Mouse (Mus musculus) hindbrain, embryonic 11.5 days (tissue): ENCODE measurements around the gene Il34. TPM values are rescaled to one million over a fixed set of nuclear protein-coding genes. Genes with fewer than 3 reads are reported as not detected.

Source experiments
- ATAC-seq: fragments of 200-750 bp; cut with Nextera tagmentation; 2 replicates; pipeline ENCODE4 v1.8.0; 2017; ENCODE audit warnings: mild to moderate bottlenecking, moderate TSS enrichment, moderate library complexity; ENCODE audit not compliant: low FRiP score
- DNase-seq: peaks from one replicate; pipeline ENCODE4 v3.0.0-alpha.2; 2015; ENCODE audit warnings: low spot score
- H3K27ac ChIP-seq: fragments of 300-500 bp; sonication (generic); 2 replicates; pipeline ENCODE4 v1.5.1; 2014; ENCODE audit warnings: mild to moderate bottlenecking, low read depth, low read length
- H3K27me3 ChIP-seq: fragments of 300-500 bp; sonication (generic); 2 replicates; pipeline ENCODE4 v1.6.1; 2014; ENCODE audit warnings: mild to moderate bottlenecking, low read length, moderate library complexity, mixed read lengths; ENCODE audit not compliant: control insufficient read depth, insufficient read depth
- H3K36me3 ChIP-seq: fragments of 300-500 bp; sonication (generic); 2 replicates; pipeline ENCODE4 v1.6.1; 2014; ENCODE audit warnings: mild to moderate bottlenecking, low read length, moderate library complexity, mixed read lengths; ENCODE audit not compliant: control insufficient read depth, insufficient read depth
- H3K4me1 ChIP-seq: fragments of 300-500 bp; sonication (generic); replicated peaks from 2 replicates; pipeline ENCODE4 v1.6.1; 2014; ENCODE audit warnings: low read length, mixed read lengths; ENCODE audit not compliant: control insufficient read depth, insufficient read depth
- H3K4me2 ChIP-seq: fragments of 300-500 bp; sonication (generic); replicated peaks from 2 replicates; pipeline ENCODE4 v1.6.1; 2014; ENCODE audit warnings: mild to moderate bottlenecking, low read depth, low read length
- H3K4me3 ChIP-seq: fragments of 300-500 bp; sonication (generic); 2 replicates; pipeline ENCODE4 v1.5.1; 2014; ENCODE audit warnings: low read depth, low read length
- H3K9ac ChIP-seq: fragments of 300-500 bp; sonication (generic); 2 replicates; pipeline ENCODE4 v1.6.1; 2014; ENCODE audit warnings: low read depth, low read length
- H3K9me3 ChIP-seq: fragments of 300-500 bp; sonication (generic); 2 replicates; pipeline ENCODE4 v1.6.1; 2016; ENCODE audit warnings: low read length; ENCODE audit not compliant: control insufficient read depth
- WGBS: fragments of 180-500 bp; shearing (Covaris S2); extraction: QIAGEN DNeasy Blood & Tissue Kit; methylation state at CpG from one replicate; pipeline ENCODE4 v1.1.7; 2014; 5-methylcytosine and 5-hydroxymethylcytosine counted together
- polyA plus RNA-seq: library from polyadenylated mRNA; unstranded; fragments of >200 nt; fragmentation: Nextera tagmentation; extraction: Ambion mirVana; gene quantifications from 2 replicates; pipeline ENCODE4 v1.2.1, GENCODE M21; 2014

Gene Il34
- polyA plus RNA-seq, 1 experiment from 2014 or later = 0.19 TPM

DNA sequence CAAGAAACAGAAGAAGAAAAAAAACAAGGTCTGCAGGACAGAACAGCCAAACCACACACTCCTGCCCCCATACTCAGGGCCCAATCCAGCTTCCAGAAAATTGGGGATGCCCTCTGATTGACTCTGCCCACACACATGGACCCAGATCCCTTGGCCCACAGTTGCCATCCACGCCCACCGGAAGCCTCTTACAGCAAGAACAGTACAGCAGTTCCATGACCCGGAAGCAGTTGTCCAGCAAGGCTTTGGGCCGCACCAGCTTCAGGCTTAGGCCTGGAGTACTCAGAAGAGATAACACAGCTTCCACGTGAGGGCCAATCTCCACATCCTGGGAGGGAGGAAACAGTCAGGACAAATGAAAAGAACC, 63.3 kb downstream of the Il34 start:
- Histone ChIP-seq H3K4me2 (no peak overlapping the region), H3K9ac (no peak overlapping the region), H3K27ac (no peak overlapping the region), H3K9me3 (no peaks in the 10 kb centered on the region), H3K27me3 (no peaks in the 10 kb centered on the region), H3K4me3 (no peak overlapping the region), H3K36me3 (no peaks in the 10 kb centered on the region; the same call in 1 of the 2 replicates), H3K4me1 (no peaks in the 10 kb centered on the region)
- WGBS = 87% methylated on average over 5 of the region's 5 CpGs
- DNase-seq (no peak), ATAC-seq (no peak)

DNA sequence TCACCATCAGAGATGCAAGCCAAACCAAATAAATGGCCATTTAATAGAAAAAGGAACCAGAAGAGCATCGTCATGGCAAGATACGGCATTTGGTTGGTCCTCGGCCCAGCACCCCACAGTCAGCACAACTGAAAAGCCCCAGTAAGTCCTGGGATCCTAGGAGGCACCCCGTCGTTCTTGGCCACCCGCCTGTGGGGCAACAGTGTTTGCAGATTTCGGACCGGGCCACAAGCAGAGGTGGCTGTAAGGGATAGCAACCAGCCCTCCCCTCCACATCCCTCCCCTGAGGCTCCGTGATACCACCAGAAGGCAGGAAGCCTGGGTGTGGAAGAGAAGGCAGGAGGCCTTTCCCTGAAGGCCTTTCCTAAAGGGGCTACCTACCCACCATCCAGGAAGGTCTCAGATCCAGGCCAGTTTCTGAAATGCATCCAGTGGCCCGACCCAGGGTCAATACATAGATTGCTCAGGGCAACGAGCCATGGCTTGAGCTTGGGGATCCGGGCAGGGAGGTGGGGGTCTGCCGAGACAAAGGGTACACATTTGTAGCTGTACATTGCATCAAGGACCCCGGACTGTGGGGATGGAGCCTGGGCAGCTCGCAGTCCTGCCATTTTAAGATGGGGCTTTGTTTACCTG, 63.8 kb downstream of the Il34 start:
- ATAC-seq (no peak), DNase-seq (no peak)
- Histone ChIP-seq H3K9me3 (no peaks in the 10 kb centered on the region), H3K4me2 (no peak overlapping the region), H3K27ac (no peak overlapping the region), H3K4me3 (no peak overlapping the region), H3K27me3 (no peaks in the 10 kb centered on the region), H3K36me3 (no peaks in the 10 kb centered on the region; the same call in 1 of the 2 replicates), H3K9ac (no peak overlapping the region), H3K4me1 (no peaks in the 10 kb centered on the region)
- WGBS = 78% methylated on average over 15 of the region's 15 CpGs

DNA sequence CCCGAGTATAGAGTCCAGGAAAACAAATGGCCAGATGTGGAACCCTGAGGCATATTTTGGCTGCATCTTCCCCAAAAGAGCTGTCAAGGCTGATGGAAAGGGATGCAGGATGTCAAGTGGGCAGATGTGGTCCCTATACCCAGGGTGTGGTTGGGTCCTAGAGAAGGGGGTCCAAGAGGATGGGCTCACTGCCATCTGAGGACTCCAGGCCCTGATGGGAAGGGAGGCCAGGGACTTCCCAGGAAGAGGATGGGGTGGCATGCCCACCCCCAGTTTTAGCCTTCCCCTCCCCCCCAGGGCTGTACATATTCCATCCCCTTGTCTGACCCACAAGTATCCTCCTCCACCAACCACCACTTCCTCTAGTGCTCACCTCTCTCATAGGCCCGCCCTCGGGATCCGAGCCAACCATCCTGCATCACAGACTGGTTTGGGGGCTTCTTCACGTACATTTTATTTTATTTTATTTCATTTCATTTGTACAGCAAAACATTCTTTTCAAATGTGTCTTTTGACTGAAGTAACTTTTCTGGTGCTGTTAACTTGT, 65.0 kb downstream of the Il34 start:
- H3K27ac ChIP-seq = no peak overlapping the region
- no peaks in the 10 kb centered on the region for H3K4me1 ChIP-seq
- WGBS = 91% methylated on average over 5 of the region's 5 CpGs
- peaks cover 2% of the 10 kb centered on the region; the same call in 1 of the 2 replicates for H3K36me3 ChIP-seq
- no peak overlapping the region for H3K9ac ChIP-seq
- H3K4me2 ChIP-seq = no peak overlapping the region
- no peak for DNase-seq
- no peaks in the 10 kb centered on the region for H3K9me3 ChIP-seq
- H3K4me3 ChIP-seq = no peak overlapping the region
- no peak for ATAC-seq
- no peaks in the 10 kb centered on the region for H3K27me3 ChIP-seq

DNA sequence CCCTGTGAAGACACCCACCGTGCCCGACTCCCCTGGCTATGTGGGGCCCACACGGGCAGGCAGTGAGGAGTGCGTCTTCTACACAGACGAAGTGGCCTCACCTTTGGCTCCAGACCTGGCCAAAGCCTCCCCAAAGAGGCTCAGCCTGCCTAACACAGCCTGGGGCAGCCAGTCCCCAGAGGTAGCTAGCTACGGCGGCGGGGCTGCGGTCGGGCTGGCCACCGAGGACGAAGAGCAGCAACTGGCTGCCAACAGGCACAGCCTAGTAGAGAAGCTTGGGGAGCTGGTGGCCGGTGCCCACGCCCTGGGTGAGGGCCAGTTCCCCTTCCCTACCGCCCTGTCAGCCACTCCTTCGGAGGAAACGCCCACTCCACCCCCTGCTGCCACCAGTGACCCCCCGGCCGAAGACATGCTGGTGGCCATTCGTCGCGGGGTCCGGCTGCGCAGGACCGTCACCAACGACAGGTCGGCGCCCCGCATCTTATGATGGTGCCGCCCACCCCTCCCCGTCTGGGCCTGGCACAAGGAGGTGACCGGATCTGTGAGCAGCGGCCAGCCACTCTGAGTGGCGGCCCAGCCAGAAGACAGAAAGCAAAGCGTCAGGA, 67.0 kb downstream of the Il34 start:
- DNase-seq (no peak), ATAC-seq (no peak)
- no peak overlapping the region for H3K27ac ChIP-seq
- H3K4me3 ChIP-seq = no peak overlapping the region
- H3K4me1 ChIP-seq = no peaks in the 10 kb centered on the region
- H3K4me2 ChIP-seq = no peak overlapping the region
- WGBS = 91% methylated on average over 28 of the region's 35 CpGs
- H3K27me3 ChIP-seq = no peaks in the 10 kb centered on the region
- H3K9me3 ChIP-seq = no peaks in the 10 kb centered on the region
- no peak overlapping the region for H3K9ac ChIP-seq
- H3K36me3 ChIP-seq = peaks cover 4% of the 10 kb centered on the region; the same call in 1 of the 2 replicates

DNA sequence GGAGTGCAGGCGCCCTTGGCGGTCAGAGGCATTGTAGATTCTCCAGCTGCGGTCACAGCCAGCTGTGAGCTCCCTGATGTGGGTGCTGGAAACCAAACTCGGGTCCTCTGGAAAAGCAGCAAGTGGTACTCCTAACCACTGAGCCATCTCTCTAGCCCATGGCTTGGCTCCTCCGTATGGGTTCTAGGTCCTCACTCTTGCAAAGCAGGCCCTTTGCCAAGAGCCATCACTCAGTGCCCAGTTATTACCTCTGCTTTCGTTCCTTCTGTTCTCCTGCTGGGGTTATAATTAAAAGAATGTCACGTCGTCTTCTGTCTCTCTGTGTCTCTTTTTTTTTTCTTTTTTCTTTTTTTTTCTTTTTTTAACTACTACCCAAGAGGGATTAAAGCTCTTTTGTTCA, 72.7 kb downstream of the Il34 start:
- no peak for ATAC-seq
- Histone ChIP-seq H3K27ac (no peak overlapping the region), H3K4me1 (no peaks in the 10 kb centered on the region), H3K4me3 (no peak overlapping the region), H3K36me3 (peaks cover 18% of the 10 kb centered on the region), H3K27me3 (no peaks in the 10 kb centered on the region), H3K9ac (no peak overlapping the region), H3K4me2 (no peak overlapping the region), H3K9me3 (no peaks in the 10 kb centered on the region)
- DNase-seq = no peak
- WGBS = 92% methylated on average over 8 of the region's 8 CpGs

DNA sequence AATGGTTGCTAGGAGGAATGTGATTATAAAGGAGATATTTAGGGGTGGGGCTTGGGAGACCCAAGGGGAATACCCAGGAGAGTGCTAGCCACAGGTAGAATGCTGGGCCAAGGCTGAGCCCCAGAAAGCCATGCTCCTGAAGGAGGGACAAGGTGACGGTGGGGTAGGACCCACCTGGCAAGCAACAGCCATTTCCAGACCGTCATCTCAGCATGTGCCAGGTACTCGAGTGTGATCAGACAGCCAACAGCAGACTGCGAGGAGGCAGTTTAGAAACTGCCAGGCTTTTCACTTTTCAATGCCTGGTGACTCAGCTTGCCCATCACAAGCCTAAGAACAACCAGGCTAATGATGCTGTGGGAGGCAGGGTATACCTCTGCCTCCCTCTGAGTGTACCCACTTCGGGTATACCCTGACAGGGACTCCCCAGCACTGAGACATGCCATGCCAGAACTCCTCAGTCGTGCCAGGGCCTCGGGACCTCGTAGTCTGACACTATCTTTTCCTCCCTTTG, 74.3 kb downstream of the Il34 start:
- Histone ChIP-seq H3K4me1 (0 out of 2 replicates have a peak, but pooled peaks cover 2% of the 10 kb centered on the region), H3K27me3 (no peaks in the 10 kb centered on the region), H3K27ac (no peak overlapping the region), H3K9ac (no peak overlapping the region), H3K9me3 (no peaks in the 10 kb centered on the region), H3K36me3 (peaks cover 18% of the 10 kb centered on the region; the same call in 1 of the 2 replicates), H3K4me2 (no peak overlapping the region), H3K4me3 (no peak overlapping the region)
- DNase-seq = no peak
- ATAC-seq = no peak
- 87% methylated on average over 8 of the region's 8 CpGs for whole genome bisulfite sequencing

DNA sequence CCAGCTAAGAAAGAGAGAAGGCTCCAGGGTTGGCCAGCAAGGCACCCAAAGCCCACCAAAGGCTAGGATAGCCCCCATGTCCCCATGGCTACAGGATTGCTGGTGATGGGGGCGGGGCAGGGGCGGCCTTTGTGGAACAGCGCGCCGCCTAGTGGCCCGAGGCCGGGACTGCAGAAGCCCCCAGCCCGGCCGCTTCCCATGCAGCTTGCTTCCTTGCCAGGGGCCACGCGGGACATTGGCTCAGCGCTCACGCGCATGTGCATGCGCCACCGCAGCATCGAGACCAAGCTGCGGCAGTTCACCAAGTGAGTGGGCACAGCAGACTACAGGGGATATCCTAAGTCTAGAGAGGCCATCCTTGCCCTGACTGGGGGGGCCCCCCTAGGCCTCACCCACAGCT, 78.8 kb downstream of the Il34 start:
- 0 out of 2 replicates have a peak, but pooled peaks have one; percentile 18 for ATAC-seq
- peaks cover 14% of the 10 kb centered on the region; the same call in 1 of the 2 replicates for H3K36me3 ChIP-seq
- H3K9ac ChIP-seq = no peak overlapping the region
- H3K27me3 ChIP-seq = no peaks in the 10 kb centered on the region
- no peaks in the 10 kb centered on the region for H3K9me3 ChIP-seq
- H3K4me1 ChIP-seq = peaks cover 10% of the 10 kb centered on the region
- DNase-seq = peak; percentile 88
- no peak overlapping the region for H3K4me3 ChIP-seq
- WGBS = 8% methylated on average over 18 of the region's 18 CpGs
- no peak overlapping the region for H3K4me2 ChIP-seq
- no peak overlapping the region for H3K27ac ChIP-seq

DNA sequence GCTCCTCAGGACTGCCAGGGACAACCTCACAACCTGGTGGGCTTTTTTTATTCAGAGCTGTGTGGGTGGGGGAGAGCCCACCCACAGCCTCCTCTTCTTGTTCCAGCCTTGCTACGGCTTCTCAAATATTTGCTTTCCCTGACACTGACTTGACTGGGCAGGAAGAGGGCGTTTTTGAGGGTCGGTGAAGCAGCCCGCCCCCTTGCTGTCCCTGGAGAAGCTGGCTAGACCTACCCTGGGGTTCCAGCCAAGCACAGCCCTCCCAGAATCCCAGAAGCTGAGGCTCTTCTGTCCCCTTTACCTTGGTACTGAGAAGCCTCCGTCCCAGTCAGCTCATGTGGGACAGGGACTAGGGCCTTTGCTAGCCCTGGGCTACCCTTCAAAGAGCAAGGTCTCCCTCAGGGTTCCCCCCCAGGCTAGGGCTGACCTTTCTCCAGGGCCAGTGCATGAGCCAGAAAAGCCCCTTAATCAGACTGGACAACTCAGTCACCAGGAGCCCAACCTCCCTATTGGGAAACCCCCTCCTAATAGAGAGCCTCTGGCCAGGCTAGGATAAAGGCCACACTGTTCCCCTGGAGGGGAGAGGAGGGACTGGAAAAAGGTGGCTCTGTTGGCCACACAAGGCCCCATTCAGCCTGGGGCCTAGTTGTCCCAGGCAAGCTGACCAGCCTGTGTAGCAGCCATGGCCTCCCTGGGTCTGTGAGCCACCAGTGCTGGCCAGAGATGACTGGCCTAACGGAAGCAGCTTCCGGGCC, 80.5 kb downstream of the Il34 start:
- no peak for DNase-seq
- H3K4me1 ChIP-seq = peaks cover 16% of the 10 kb centered on the region
- 39% methylated on average over 7 of the region's 7 CpGs for WGBS
- H3K27me3 ChIP-seq = no peaks in the 10 kb centered on the region
- no peak for ATAC-seq
- H3K27ac ChIP-seq = peak overlapping the region; percentile 49; the same call in 1 of the 2 replicates
- H3K36me3 ChIP-seq = peaks cover 14% of the 10 kb centered on the region; the same call in 1 of the 2 replicates
- no peak overlapping the region for H3K4me3 ChIP-seq
- peak overlapping the region; percentile 34; the same call in 1 of the 2 replicates for H3K9ac ChIP-seq
- H3K4me2 ChIP-seq = no peak overlapping the region
- H3K9me3 ChIP-seq = no peaks in the 10 kb centered on the region
